Mouse (Mus musculus) left cerebral cortex, adult 18-20 months (tissue): ENCODE data around the gene Peli3. TPM values are rescaled to one million over a fixed set of nuclear protein-coding genes. Genes with fewer than 3 reads are reported as not detected.
A peak's percentile ranks its signal among the peaks of the same experiment; 100 is the strongest.
"Not testable (repeated sequence)": the region's sequence is repeated elsewhere in the genome, so short reads cannot be mapped to it uniquely, and the experiment has no call there.

Experiments
- DNase-seq, 2 experiments: peaks; one replicate each; pipeline ENCODE4 v3.0.0; 2021 to 2022; ENCODE audit warnings: low spot score in 2 of 2, mixed read lengths in 1 of 2
- long read RNA-seq, 2 experiments: library from polyadenylated mRNA; stranded (forward); transcript quantifications; one replicate each; pipeline ENCODE4 v2.0.0; 2021
- total RNA-seq, 2 experiments: library from RNA; stranded (reverse); gene quantifications; 2 replicates each; pipeline ENCODE4 v1.2.3; 2021

The Peli3 gene
- 10 to 100 TPM; 25.3 to 27.0 TPM for total RNA-seq
- long read RNA-seq, experiment 1, full-length matches to known transcripts, result 16 of 37 reads
- long read RNA-seq, experiment 1, partial matches to known transcripts, result 12 of 37 reads
- long read RNA-seq, experiment 1, other reads (novel, unspliced or antisense), result 9 of 37 reads
- long read RNA-seq, experiment 2, full-length matches to known transcripts, result 17 of 33 reads
- long read RNA-seq, experiment 2, partial matches to known transcripts, result 6 of 33 reads
- long read RNA-seq, experiment 2, other reads (novel, unspliced or antisense), result 10 of 33 reads

- DNase-seq, result peak; percentile 76 to 82
Observed at GRCm38 (mm10) chr19:4942551-4943252, at the start of gene Peli3. Gene Peli3 (minus strand): TSS chr19:4943127.

- DNase-seq, result no peak
Observed at GRCm38 (mm10) chr19:4992371-4992770, 49.4 kb upstream of the Peli3 start.

- DNase-seq, result peak in 1 of 2 experiments; percentile 64
Observed at GRCm38 (mm10) chr19:4990716-4991115, 47.8 kb upstream of the Peli3 start.

- no peak for DNase-seq
Observed at GRCm38 (mm10) chr19:4990256-4990625, 47.3 kb upstream of the Peli3 start, which contains the start of gene Npas4. Gene Npas4 (minus strand): TSS chr19:4990316.

GRCm38 (mm10) chr19:4989434-4990255, 46.7 kb upstream of the Peli3 start:
- DNase-seq, result peak; percentile 83 to 84

- DNase-seq, result peak in 1 of 2 experiments; percentile 71
Observed at GRCm38 (mm10) chr19:4989013-4989412, 46.1 kb upstream of the Peli3 start.

GRCm38 (mm10) chr19:4981767-4982166, 38.8 kb upstream of the Peli3 start:
- DNase-seq, result peak in 1 of 2 experiments; percentile 64

GRCm38 (mm10) chr19:4968236-4968635, 25.3 kb upstream of the Peli3 start:
- DNase-seq, result no peak

- peak; percentile 87 to 92 for DNase-seq
Observed at GRCm38 (mm10) chr19:4961928-4962601, 19.1 kb upstream of the Peli3 start, which contains the start of gene Mrpl11. Gene Mrpl11 (plus strand): TSS chr19:4962147.

GRCm38 (mm10) chr19:4948641-4949040, 5.7 kb upstream of the Peli3 start:
- DNase-seq, result not testable (repeated sequence)

GRCm38 (mm10) chr19:4945540-4945939, 2.6 kb upstream of the Peli3 start:
- no peak for DNase-seq

- DNase-seq, result peak; percentile 12 to 39
Observed at GRCm38 (mm10) chr19:4943253-4943588, 294 bp upstream of the Peli3 start.

GRCm38 (mm10) chr19:4937444-4938310, 5.2 kb downstream of the Peli3 start:
- DNase-seq, result no peak

- no peak for DNase-seq
Observed at GRCm38 (mm10) chr19:4936896-4937295, 6.0 kb downstream of the Peli3 start.

- no peak for DNase-seq
Observed at GRCm38 (mm10) chr19:4928781-4929180, 14.1 kb downstream of the Peli3 start.

GRCm38 (mm10) chr19:4927904-4928531, 14.9 kb downstream of the Peli3 start, which contains the start of gene Dpp3:
Gene Dpp3 (minus strand): TSS chr19:4928287.
- peak; percentile 99 for DNase-seq

- no peak for DNase-seq
Observed at GRCm38 (mm10) chr19:4925121-4925860, 17.6 kb downstream of the Peli3 start.

GRCm38 (mm10) chr19:4919652-4920051, 23.3 kb downstream of the Peli3 start:
- DNase-seq, result no peak

GRCm38 (mm10) chr19:4916827-4917226, 26.1 kb downstream of the Peli3 start:
- DNase-seq, result no peak
